14 mouse cellular contexts compared by ENCODE assay signal in the genomic region with DNA sequence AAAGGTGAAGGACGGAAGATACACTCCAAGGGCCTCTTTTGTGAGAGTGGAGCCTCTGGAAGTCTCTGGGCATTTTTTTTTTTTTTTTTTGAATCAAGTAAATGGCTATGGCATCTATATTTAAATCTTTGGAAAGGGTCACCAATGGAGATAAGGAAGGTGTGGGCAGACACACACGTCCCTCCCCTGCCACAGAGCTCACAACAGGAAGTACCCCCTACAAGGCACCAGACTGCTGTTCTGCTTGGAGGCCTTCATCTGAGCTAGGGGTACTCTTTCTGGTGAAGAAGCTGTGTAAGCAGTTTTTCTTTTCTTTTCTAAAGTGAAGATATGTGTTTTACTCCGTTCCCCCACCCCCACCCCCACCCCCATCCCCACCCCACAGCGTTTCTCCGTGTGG. TPM values are rescaled to one million over a fixed set of nuclear protein-coding genes. Genes with fewer than 3 reads are reported as not detected.
DNase-seq lines count a peak whose midpoint lies in the region; ATAC-seq and TF ChIP-seq lines count a peak whose summit lies in the region.
"Had no signal": no experiment of that assay in that cellular context is flagged by ENCODE, and none has a peak within 500 bp of the region (broad histone marks: within the 10 kb centered on the region; RNA-seq: fewer than 3 reads in every experiment).

No protein-coding gene starts in this region.

- H3K9me3 ChIP-seq in forebrain, embryonic 13.5 days (replicated peaks): no peaks in the 10 kb centered on the region
- no peaks in the 10 kb centered on the region for H3K9me3 ChIP-seq in forebrain, embryonic 10.5 days
- no peaks in the 10 kb centered on the region for H3K9me3 ChIP-seq in kidney, embryonic 15.5 days (replicated peaks)
- H3K9me3 ChIP-seq in limb, embryonic 10.5 days (replicated peaks): no peaks in the 10 kb centered on the region
- H3K9me3 ChIP-seq: embryonic facial prominence, embryonic 12.5 days had no signal

- H3K27ac ChIP-seq in forebrain, embryonic 13.5 days: no peak overlapping the region
- H3K27ac ChIP-seq in forebrain, embryonic 10.5 days: no peak overlapping the region
- H3K27ac ChIP-seq in kidney, embryonic 15.5 days: no peak overlapping the region
- peak overlapping the region; percentile 70 for H3K27ac ChIP-seq in limb, embryonic 10.5 days
- no peak overlapping the region for H3K27ac ChIP-seq in layer of hippocampus, adult 2 months
- H3K27ac ChIP-seq: embryonic facial prominence, embryonic 12.5 days had no signal

- WGBS in forebrain, embryonic 13.5 days: 53% methylated on average over 5 of the region's 5 CpGs
- WGBS in forebrain, embryonic 10.5 days: 58% methylated on average over 3 of the region's 5 CpGs
- WGBS in kidney, embryonic 15.5 days: 60% methylated on average over 5 of the region's 5 CpGs
- 40% methylated on average over 5 of the region's 5 CpGs for WGBS in limb, embryonic 10.5 days

- no peaks in the 10 kb centered on the region for H3K36me3 ChIP-seq in forebrain, embryonic 13.5 days (ENCODE audit: poor library complexity, severe bottlenecking)
- no peaks in the 10 kb centered on the region for H3K36me3 ChIP-seq in forebrain, embryonic 10.5 days (replicated peaks)
- no peaks in the 10 kb centered on the region for H3K36me3 ChIP-seq in kidney, embryonic 15.5 days
- H3K36me3 ChIP-seq in limb, embryonic 10.5 days: no peaks in the 10 kb centered on the region
- H3K36me3 ChIP-seq: embryonic facial prominence, embryonic 12.5 days had no signal

- H3K27me3 ChIP-seq in forebrain, embryonic 13.5 days: 0 out of 2 replicates have a peak, but pooled peaks cover 3% of the 10 kb centered on the region
- H3K27me3 ChIP-seq in forebrain, embryonic 10.5 days (ENCODE audit: poor library complexity, severe bottlenecking): 0 out of 2 replicates have a peak, but pooled peaks cover 8% of the 10 kb centered on the region
- H3K27me3 ChIP-seq in kidney, embryonic 15.5 days: no peaks in the 10 kb centered on the region
- H3K27me3 ChIP-seq in limb, embryonic 10.5 days (ENCODE audit: low read depth, poor library complexity, severe bottlenecking): no peaks in the 10 kb centered on the region
- H3K27me3 ChIP-seq: embryonic facial prominence, embryonic 12.5 days had no signal

- 0 out of 2 replicates have a peak, but pooled peaks cover 7% of the 10 kb centered on the region for H3K4me1 ChIP-seq in forebrain, embryonic 13.5 days
- peaks cover 27% of the 10 kb centered on the region for H3K4me1 ChIP-seq in forebrain, embryonic 10.5 days
- peaks cover 9% of the 10 kb centered on the region; the same call in 1 of the 2 replicates for H3K4me1 ChIP-seq in kidney, embryonic 15.5 days
- H3K4me1 ChIP-seq in limb, embryonic 10.5 days: peaks cover 11% of the 10 kb centered on the region
- H3K4me1 ChIP-seq: embryonic facial prominence, embryonic 12.5 days had no signal

- 0 out of 2 replicates have a peak, but pooled peaks have one; percentile 19 for ATAC-seq in forebrain, embryonic 13.5 days
- no peak for ATAC-seq in kidney, embryonic 15.5 days (replicated peaks; ENCODE audit: low FRiP score)

- no peak for TF ChIP-seq CTCF in layer of hippocampus, adult 2 months (conservative IDR thresholded peaks at IDR 0.05)

- no peak overlapping the region for H3K9ac ChIP-seq in forebrain, embryonic 13.5 days
- H3K9ac ChIP-seq in kidney, embryonic 15.5 days: no peak overlapping the region
- H3K9ac ChIP-seq: embryonic facial prominence, embryonic 12.5 days had no signal

- no peak overlapping the region for H3K4me2 ChIP-seq in forebrain, embryonic 13.5 days
- H3K4me2 ChIP-seq in kidney, embryonic 15.5 days: peak overlapping the region; percentile 50

- no peak overlapping the region for H3K4me3 ChIP-seq in forebrain, embryonic 13.5 days
- H3K4me3 ChIP-seq in forebrain, embryonic 10.5 days: no peak overlapping the region
- no peak overlapping the region for H3K4me3 ChIP-seq in kidney, embryonic 15.5 days (replicated peaks)
- peak overlapping the region; percentile 32; the same call in 1 of the 2 replicates for H3K4me3 ChIP-seq in limb, embryonic 10.5 days
- no peak overlapping the region for H3K4me3 ChIP-seq in layer of hippocampus, adult 2 months
- H3K4me3 ChIP-seq: embryonic facial prominence, embryonic 12.5 days had no signal

- no peak for DNase-seq in forebrain, embryonic 10.5 days (ENCODE audit: extremely low spot score, low spot score)
- DNase-seq in kidney, adult 8-10 months: no peak
- DNase-seq in CD4-positive, CD25-positive, alpha-beta regulatory T cell, adult 2 months (ENCODE audit: low read depth, low spot score): peak; percentile 31
- no peak for DNase-seq in limb, embryonic 10.5 days (ENCODE audit: low spot score)
- DNase-seq in layer of hippocampus, adult 2 months (ENCODE audit: low spot score in 2 of 2): no peak
- no peak for DNase-seq in cerebellum, adult 18-20 months

RNA-seq across cellular contexts. Expression of gene Msgn1, which starts 11.9 kb away (rescaled TPM):
- not detected in 2 replicates for polyA plus RNA-seq in forebrain, embryonic 13.5 days (2015; fragmentation: Nextera tagmentation; extraction: Ambion mirVana)
- not detected in 2 replicates for polyA plus RNA-seq in forebrain, embryonic 10.5 days (2016; fragmentation: Nextera tagmentation; extraction: Ambion mirVana)
- not detected in 2 replicates for polyA plus RNA-seq in kidney, embryonic 15.5 days (2015; fragmentation: Nextera tagmentation; extraction: Ambion mirVana)
- 0.26 TPM in 1 of 2 replicates, not detected in the other for polyA plus RNA-seq in limb, embryonic 10.5 days (2016; fragmentation: Nextera tagmentation; extraction: Ambion mirVana)
- total RNA-seq in layer of hippocampus, adult 2 months (2021): not detected
- total RNA-seq: adrenal gland, postnatal 10 days; layer of hippocampus, postnatal 14 days; liver, adult 2 months had no signal
- polyA plus RNA-seq: embryonic facial prominence, embryonic 12.5 days; intestine, embryonic 14.5 days; liver, adult 2 months had no signal

RNA-seq across cellular contexts. Expression of gene Kcns3, which starts 46.0 kb away (rescaled TPM):
- 0.31 and 0.40 TPM in 2 replicates for polyA plus RNA-seq in forebrain, embryonic 13.5 days (2015; fragmentation: Nextera tagmentation; extraction: Ambion mirVana)
- 0.11 TPM in 2 replicates for polyA plus RNA-seq in forebrain, embryonic 10.5 days (2016; fragmentation: Nextera tagmentation; extraction: Ambion mirVana)
- 7.4 and 7.9 TPM in 2 replicates for polyA plus RNA-seq in kidney, embryonic 15.5 days (2015; fragmentation: Nextera tagmentation; extraction: Ambion mirVana)
- 0.18 and 0.28 TPM in 2 replicates for polyA plus RNA-seq in limb, embryonic 10.5 days (2016; fragmentation: Nextera tagmentation; extraction: Ambion mirVana)
- 10 to 100 TPM; 12.4 to 13.0 TPM for total RNA-seq in layer of hippocampus, adult 2 months (2021)
- total RNA-seq: monocyte, adult 5-6 weeks had no signal
